In the genomic region with DNA sequence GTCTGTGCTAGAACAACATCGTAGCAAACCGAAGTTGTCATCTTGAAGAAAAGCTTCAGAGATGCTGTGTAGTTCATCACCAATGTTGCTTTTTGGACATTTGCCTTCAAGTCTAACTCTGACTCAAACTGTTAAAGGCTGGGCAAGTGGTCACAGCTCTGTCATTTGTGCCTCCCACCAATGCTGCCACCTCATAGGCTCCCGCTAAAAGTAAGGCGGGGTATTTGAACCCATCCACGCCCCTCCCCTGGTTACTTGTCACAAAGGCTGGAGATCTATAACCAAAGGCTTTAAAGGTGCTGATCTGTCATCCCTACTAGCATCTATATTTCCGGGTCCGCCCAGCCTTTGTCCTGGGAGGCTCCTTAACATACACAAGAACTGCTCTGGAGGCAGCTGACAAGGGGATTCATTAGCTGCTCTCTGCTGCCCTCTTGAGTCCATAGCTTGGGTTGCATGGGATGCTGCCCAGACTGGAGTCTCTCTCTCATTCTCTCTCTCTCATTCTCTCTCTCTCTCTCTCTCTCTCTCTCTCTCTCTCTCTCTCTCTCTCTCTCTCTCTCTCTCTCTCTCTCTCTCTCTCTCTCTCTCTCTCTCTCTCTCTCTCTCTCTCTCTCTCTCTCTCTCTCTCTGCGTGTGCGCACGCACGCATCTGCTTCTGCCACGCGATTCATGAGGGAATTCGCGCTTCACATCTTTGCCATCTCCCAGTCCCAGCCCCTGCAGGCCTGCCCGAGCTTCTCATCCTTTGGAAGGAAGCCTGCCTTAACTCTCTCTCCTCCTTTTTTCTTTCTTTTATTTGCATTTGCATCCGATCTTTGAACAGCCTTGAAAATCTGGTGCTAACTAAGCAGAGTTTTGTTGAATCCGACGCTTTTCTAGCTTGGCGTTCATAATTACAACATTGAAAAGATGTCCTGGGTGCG, we compare ENCODE assay signal across 8 mouse cellular contexts. TPM values are rescaled to one million over a fixed set of nuclear protein-coding genes. Genes with fewer than 3 reads are reported as not detected.
DNase-seq lines count a peak whose midpoint lies in the region; ATAC-seq and TF ChIP-seq lines count a peak whose summit lies in the region.

No protein-coding gene starts in this region.

- no peak overlapping the region for H3K4me2 ChIP-seq in embryonic facial prominence, embryonic 11.5 days (ENCODE audit: low read depth, low read length)
- peak overlapping the region; percentile 51 for H3K4me2 ChIP-seq in limb, embryonic 13.5 days (replicated peaks)

- H3K27me3 ChIP-seq in embryonic facial prominence, embryonic 11.5 days (ENCODE audit: control insufficient read depth, insufficient read depth, low read length) = no peaks in the 10 kb centered on the region
- no peaks in the 10 kb centered on the region for H3K27me3 ChIP-seq in heart, adult 2 months (ENCODE audit: control insufficient read depth, insufficient read depth, low read length)
- H3K27me3 ChIP-seq in limb, embryonic 13.5 days = no peaks in the 10 kb centered on the region

- DNase-seq in 3T3-L1 (ENCODE audit: low read depth, low spot score) = peak; percentile 97
- DNase-seq in adrenal gland, postnatal 14 days = peak; percentile 84
- peak; percentile 94 for DNase-seq in embryonic facial prominence, embryonic 11.5 days (ENCODE audit: low spot score)
- peak; percentile 60 to 78 for DNase-seq in heart, adult 2 months
- DNase-seq in kidney, adult 8-10 months = peak; percentile 19 to 71
- DNase-seq in monocyte, adult 2 months (ENCODE audit: low read depth in 1 of 2, low spot score in 2 of 2) = peak; percentile 7 to 52
- peak; percentile 28 to 32 for DNase-seq in spleen, postnatal 36 days (ENCODE audit: low spot score in 2 of 2)

- no peak overlapping the region for H3K27ac ChIP-seq in embryonic facial prominence, embryonic 11.5 days (replicated peaks; ENCODE audit: low read depth, low read length)
- no peak overlapping the region for H3K27ac ChIP-seq in heart, adult 2 months
- no peak overlapping the region for H3K27ac ChIP-seq in limb, embryonic 13.5 days

- no peaks in the 10 kb centered on the region for H3K36me3 ChIP-seq in embryonic facial prominence, embryonic 11.5 days (replicated peaks; ENCODE audit: control insufficient read depth, insufficient read depth, low read depth, low read length)
- H3K36me3 ChIP-seq in heart, adult 2 months (ENCODE audit: control insufficient read depth, insufficient read depth, low read length) = no peaks in the 10 kb centered on the region
- no peaks in the 10 kb centered on the region for H3K36me3 ChIP-seq in limb, embryonic 13.5 days

- TF ChIP-seq EP300 in heart, adult 2 months (IDR thresholded peaks at IDR 0.05; ENCODE audit: insufficient read depth, low read depth, low read length) = no peak

- H3K9me3 ChIP-seq in embryonic facial prominence, embryonic 11.5 days (replicated peaks; ENCODE audit: control insufficient read depth, low read length) = no peaks in the 10 kb centered on the region
- H3K9me3 ChIP-seq in limb, embryonic 13.5 days = 0 out of 2 replicates have a peak, but pooled peaks cover 3% of the 10 kb centered on the region

- no peaks in the 10 kb centered on the region for H3K4me1 ChIP-seq in embryonic facial prominence, embryonic 11.5 days (ENCODE audit: control insufficient read depth, insufficient read depth, low read length)
- H3K4me1 ChIP-seq in heart, adult 2 months (ENCODE audit: control insufficient read depth, insufficient read depth, low read length) = no peaks in the 10 kb centered on the region
- no peaks in the 10 kb centered on the region; the same call in 1 of the 2 replicates for H3K4me1 ChIP-seq in limb, embryonic 13.5 days

- intact Hi-C loops in heart, adult 2 months (cut with DNase I) = loop anchor here (2.0 kb wide), 2 partner anchors 36 to 58 kb away; a partner anchor contains a TSS

- no peaks in the 10 kb centered on the region for H3K79me2 ChIP-seq in heart, adult 2 months (replicated peaks; ENCODE audit: control insufficient read depth, insufficient read depth, low read length)

- TF ChIP-seq CTCF in heart, adult 2 months (IDR thresholded peaks at IDR 0.05) = peak; percentile 71

- no peak overlapping the region for H3K4me3 ChIP-seq in embryonic facial prominence, embryonic 11.5 days (ENCODE audit: low read depth, low read length)
- no peak overlapping the region for H3K4me3 ChIP-seq in heart, adult 2 months
- H3K4me3 ChIP-seq in limb, embryonic 13.5 days = no peak overlapping the region

- peak overlapping the region; percentile 22; the same call in 1 of the 2 replicates for H3K9ac ChIP-seq in embryonic facial prominence, embryonic 11.5 days (replicated peaks; ENCODE audit: low read length)
- no peak overlapping the region for H3K9ac ChIP-seq in heart, adult 2 months (ENCODE audit: low read depth, low read length)
- no peak overlapping the region for H3K9ac ChIP-seq in limb, embryonic 13.5 days

- WGBS in embryonic facial prominence, embryonic 11.5 days = 56% methylated on average over 21 of the region's 21 CpGs
- 46% methylated on average over 21 of the region's 21 CpGs for WGBS in heart, adult 2 months
- 50% methylated on average over 21 of the region's 21 CpGs for WGBS in limb, embryonic 13.5 days

- ATAC-seq in embryonic facial prominence, embryonic 11.5 days (replicated peaks; ENCODE audit: insufficient number of reproducible peaks, low FRiP score, low TSS enrichment, low read depth) = peak; percentile 60; the same call in 1 of the 2 replicates
- ATAC-seq in limb, embryonic 13.5 days (ENCODE audit: low FRiP score, low read depth) = peak; percentile 58; the same call in 1 of the 2 replicates

- TF ChIP-seq POLR2A in heart, adult 2 months (IDR thresholded peaks at IDR 0.05; ENCODE audit: insufficient read depth, low read depth, low read length) = no peak

RNA-seq across cellular contexts. Expression of a gene that starts 17.7 kb away (rescaled TPM):
- total RNA-seq in adrenal gland, postnatal 14 days (2021) = 364 and 430 TPM in 2 replicates
- polyA plus RNA-seq in embryonic facial prominence, embryonic 11.5 days (2014; fragmentation: Nextera tagmentation; extraction: Ambion mirVana) = 952 and 1,036 TPM in 2 replicates
- total RNA-seq in heart, adult 2 months (2021) = 100 to 1,000 TPM; 193 to 218 TPM
- 88.2 and 135 TPM in 2 replicates for polyA plus RNA-seq in heart, adult 2 months (2012; rRNA removed)
- polyA plus RNA-seq in limb, embryonic 13.5 days (2015; fragmentation: Nextera tagmentation; extraction: Ambion mirVana) = 728 and 732 TPM in 2 replicates

RNA-seq across cellular contexts. Expression of a gene that starts 19.4 kb away (rescaled TPM):
- not detected in 2 replicates for total RNA-seq in adrenal gland, postnatal 14 days (2021)
- polyA plus RNA-seq in embryonic facial prominence, embryonic 11.5 days (2014; fragmentation: Nextera tagmentation; extraction: Ambion mirVana) = not detected in 2 replicates
- not detected for total RNA-seq in heart, adult 2 months (2021)
- not detected in 2 replicates for polyA plus RNA-seq in heart, adult 2 months (2012; rRNA removed)
- not detected in 2 replicates for polyA plus RNA-seq in limb, embryonic 13.5 days (2015; fragmentation: Nextera tagmentation; extraction: Ambion mirVana)

RNA-seq across cellular contexts. Expression of a gene that starts 36.2 kb away (rescaled TPM):
- total RNA-seq in adrenal gland, postnatal 14 days (2021) = 22.0 and 26.4 TPM in 2 replicates
- polyA plus RNA-seq in embryonic facial prominence, embryonic 11.5 days (2014; fragmentation: Nextera tagmentation; extraction: Ambion mirVana) = 26.0 and 29.7 TPM in 2 replicates
- 10 to 100 TPM; 35.6 to 46.8 TPM for total RNA-seq in heart, adult 2 months (2021)
- polyA plus RNA-seq in heart, adult 2 months (2012; rRNA removed) = 11.3 and 17.2 TPM in 2 replicates
- polyA plus RNA-seq in limb, embryonic 13.5 days (2015; fragmentation: Nextera tagmentation; extraction: Ambion mirVana) = 22.0 and 22.3 TPM in 2 replicates

RNA-seq across cellular contexts. Expression of a gene that starts 36.3 kb away (rescaled TPM):
- total RNA-seq in adrenal gland, postnatal 14 days (2021) = 15.7 and 19.0 TPM in 2 replicates
- polyA plus RNA-seq in embryonic facial prominence, embryonic 11.5 days (2014; fragmentation: Nextera tagmentation; extraction: Ambion mirVana) = 45.3 and 46.3 TPM in 2 replicates
- total RNA-seq in heart, adult 2 months (2021) = 1 to 10 TPM; 5.7 to 6.7 TPM
- 4.2 and 6.2 TPM in 2 replicates for polyA plus RNA-seq in heart, adult 2 months (2012; rRNA removed)
- 32.9 and 33.8 TPM in 2 replicates for polyA plus RNA-seq in limb, embryonic 13.5 days (2015; fragmentation: Nextera tagmentation; extraction: Ambion mirVana)

RNA-seq across cellular contexts. Expression of a gene that starts 54.9 kb away (rescaled TPM):
- total RNA-seq in adrenal gland, postnatal 14 days (2021) = 0.75 and 0.82 TPM in 2 replicates
- 7.7 and 8.2 TPM in 2 replicates for polyA plus RNA-seq in embryonic facial prominence, embryonic 11.5 days (2014; fragmentation: Nextera tagmentation; extraction: Ambion mirVana)
- under 1 TPM in 1 of 2 experiments, not detected in 1; 0.05 TPM for total RNA-seq in heart, adult 2 months (2021)
- 0.03 and 0.06 TPM in 2 replicates for polyA plus RNA-seq in heart, adult 2 months (2012; rRNA removed)
- 0.19 TPM in 2 replicates for polyA plus RNA-seq in limb, embryonic 13.5 days (2015; fragmentation: Nextera tagmentation; extraction: Ambion mirVana)

Comparison
In these comparisons a context has a peak if more than half of its experiments do, and no peak if none do; other contexts are left out.
1. DNase-seq: peak in every context shown above with its lines; median percentile 97 in 3T3-L1; 94 in embryonic facial prominence, embryonic 11.5 days; 84 in adrenal gland, postnatal 14 days; 69 in heart, adult 2 months; 45 in kidney, adult 8-10 months; 30 in spleen, postnatal 36 days; 30 in monocyte, adult 2 months.